Comparison of ENCODE assay signal across 8 mouse cellular contexts in the genomic region with DNA sequence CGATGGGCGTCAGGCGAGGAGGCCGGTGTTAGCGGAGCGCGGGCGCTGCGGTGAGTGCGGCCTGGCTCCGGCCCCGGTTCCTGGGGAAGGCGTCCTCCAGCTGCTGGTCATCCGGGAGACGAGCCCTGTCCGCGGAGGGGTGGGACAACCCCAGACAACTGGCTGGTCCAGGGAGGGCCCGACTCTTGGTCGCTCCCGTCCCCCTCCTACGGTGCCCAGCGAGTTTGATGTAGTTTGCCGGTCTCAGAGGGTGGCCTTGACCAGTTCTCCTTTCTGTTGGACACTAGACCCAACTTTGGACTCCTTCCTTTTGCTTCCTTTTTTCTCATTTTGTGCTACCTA. TPM values are rescaled to one million over a fixed set of nuclear protein-coding genes. Genes with fewer than 3 reads are reported as not detected.
DNase-seq lines count a peak whose midpoint lies in the region; ATAC-seq and TF ChIP-seq lines count a peak whose summit lies in the region.

No protein-coding gene starts in this region.

- no peak for TF ChIP-seq CTCF in Patski (IDR thresholded peaks at IDR 0.05)

- POLR2A ChIA-PET in Patski (lab: Charles Lee), result interaction anchor here (2.6 kb wide), 1 partner anchor 33 kb away, joined by 18 read pairs; a partner anchor contains a TSS

- H3K9me3 ChIP-seq in heart, embryonic 14.5 days (ENCODE audit: control insufficient read depth, low read length), result no peaks in the 10 kb centered on the region
- no peaks in the 10 kb centered on the region for H3K9me3 ChIP-seq in hindbrain, embryonic 14.5 days (ENCODE audit: control insufficient read depth, low read length)
- H3K9me3 ChIP-seq in midbrain, embryonic 12.5 days, result no peaks in the 10 kb centered on the region

- H3K27me3 ChIP-seq in heart, embryonic 14.5 days (ENCODE audit: control insufficient read depth, insufficient read depth, low read length), result peaks cover 11% of the 10 kb centered on the region; the same call in 1 of the 2 replicates
- no peaks in the 10 kb centered on the region for H3K27me3 ChIP-seq in Patski
- H3K27me3 ChIP-seq in hindbrain, embryonic 14.5 days (ENCODE audit: control insufficient read depth, insufficient read depth, low read length), result no peaks in the 10 kb centered on the region
- H3K27me3 ChIP-seq in midbrain, embryonic 12.5 days, result peaks cover 22% of the 10 kb centered on the region

- ATAC-seq in heart, embryonic 14.5 days (ENCODE audit: insufficient number of reproducible peaks, insufficient read depth, low FRiP score, low read depth), result peak; percentile 73
- ATAC-seq in Patski, result peak; percentile 75
- ATAC-seq in hindbrain, embryonic 14.5 days (ENCODE audit: low FRiP score), result no peak; the same call in 1 of the 2 replicates
- peak; percentile 88 for ATAC-seq in midbrain, embryonic 12.5 days (ENCODE audit: low FRiP score, low read depth)

- H3K4me2 ChIP-seq in heart, embryonic 14.5 days (ENCODE audit: low read length), result peak overlapping the region; percentile 79
- peak overlapping the region; percentile 72 for H3K4me2 ChIP-seq in hindbrain, embryonic 14.5 days (replicated peaks)
- peak overlapping the region; percentile 65 for H3K4me2 ChIP-seq in midbrain, embryonic 12.5 days (replicated peaks)

- CTCF ChIA-PET in Patski (lab: Charles Lee), result interaction anchor here (1.4 kb wide), 1 partner anchor 18 kb away, joined by 3 read pairs; no protein-coding TSS in a partner anchor

- peaks cover 2 to 10% of the 10 kb centered on the region in 2 experiments for H3K4me1 ChIP-seq in heart, embryonic 14.5 days (ENCODE audit: control insufficient read depth in 2 of 2, insufficient read depth in 2 of 2, low read length in 2 of 2)
- H3K4me1 ChIP-seq in hindbrain, embryonic 14.5 days (replicated peaks; ENCODE audit: control insufficient read depth, insufficient read depth, low read length), result peaks cover 11% of the 10 kb centered on the region
- H3K4me1 ChIP-seq in midbrain, embryonic 12.5 days, result peaks cover 9% of the 10 kb centered on the region

- peak overlapping the region; percentile 80 to 83 for H3K27ac ChIP-seq in heart, embryonic 14.5 days (replicated peaks in 1 of 2; ENCODE audit: control insufficient read depth in 1 of 2, insufficient read depth in 1 of 2, low read depth in 2 of 2, low read length in 2 of 2)
- peak overlapping the region; percentile 86 for H3K27ac ChIP-seq in hindbrain, embryonic 14.5 days
- peak overlapping the region; percentile 84 for H3K27ac ChIP-seq in midbrain, embryonic 12.5 days (replicated peaks)

- peak overlapping the region; percentile 90 for H3K9ac ChIP-seq in heart, embryonic 14.5 days (ENCODE audit: low read length)
- peak overlapping the region; percentile 81 for H3K9ac ChIP-seq in hindbrain, embryonic 14.5 days
- peak overlapping the region; percentile 90 for H3K9ac ChIP-seq in midbrain, embryonic 12.5 days (replicated peaks)

- DNase-seq in heart, postnatal 4 days, result no peak
- no peak for DNase-seq in Patski (ENCODE audit: low read depth, low spot score)
- DNase-seq in hindbrain, embryonic 14.5 days (ENCODE audit: low spot score), result peak; percentile 29
- no peak for DNase-seq in right cerebral cortex, adult 2 months (ENCODE audit: low spot score in 2 of 2)
- no peak for DNase-seq in spleen, postnatal 10 days (ENCODE audit: low spot score in 2 of 2)
- DNase-seq in thymus, postnatal 36 days, result no peak

- peak overlapping the region; percentile 82 to 95 for H3K4me3 ChIP-seq in heart, embryonic 14.5 days (ENCODE audit: control insufficient read depth in 1 of 2, insufficient read depth in 1 of 2, low read depth in 1 of 2, low read length in 2 of 2)
- H3K4me3 ChIP-seq in hindbrain, embryonic 14.5 days (replicated peaks; ENCODE audit: low read length), result peak overlapping the region; percentile 74
- H3K4me3 ChIP-seq in midbrain, embryonic 12.5 days, result peak overlapping the region; percentile 90

- under 1% methylated on average over 23 of the region's 23 CpGs for WGBS in heart, embryonic 14.5 days
- WGBS in hindbrain, embryonic 14.5 days, result under 1% methylated on average over 16 of the region's 23 CpGs
- WGBS in midbrain, embryonic 12.5 days, result under 1% methylated on average over 22 of the region's 23 CpGs

- H3K36me3 ChIP-seq in heart, embryonic 14.5 days (ENCODE audit: control insufficient read depth, insufficient read depth, low read length), result peaks cover 5% of the 10 kb centered on the region; the same call in 1 of the 2 replicates
- H3K36me3 ChIP-seq in hindbrain, embryonic 14.5 days (replicated peaks; ENCODE audit: control insufficient read depth, insufficient read depth), result no peaks in the 10 kb centered on the region; the same call in 1 of the 2 replicates
- no peaks in the 10 kb centered on the region for H3K36me3 ChIP-seq in midbrain, embryonic 12.5 days

- in situ Hi-C loops in Patski (cut with MboI; ENCODE audit: low pct_unique_long_range_greater_than_20kb), result no loop called here

RNA-seq across cellular contexts. Expression of a gene that starts 0.3 kb away (rescaled TPM):
- polyA plus RNA-seq in heart, embryonic 14.5 days (2014; fragmentation: Nextera tagmentation; extraction: Ambion mirVana), result 32.1 and 32.8 TPM in 2 replicates
- 10 to 100 TPM; 28.8 to 30.3 TPM for total RNA-seq in heart, postnatal 4 days (2021)
- polyA plus RNA-seq in Patski (2021), result 73.8 TPM
- 30.0 and 35.2 TPM in 2 replicates for polyA plus RNA-seq in hindbrain, embryonic 14.5 days (2014; fragmentation: Nextera tagmentation; extraction: Ambion mirVana)
- polyA plus RNA-seq in midbrain, embryonic 12.5 days (2016; fragmentation: Nextera tagmentation; extraction: Ambion mirVana), result 40.6 and 40.9 TPM in 2 replicates

RNA-seq across cellular contexts. Expression of a gene that starts 31.3 kb away (rescaled TPM):
- 33.4 and 34.0 TPM in 2 replicates for polyA plus RNA-seq in heart, embryonic 14.5 days (2014; fragmentation: Nextera tagmentation; extraction: Ambion mirVana)
- 10 to 100 TPM; 25.7 to 30.0 TPM for total RNA-seq in heart, postnatal 4 days (2021)
- polyA plus RNA-seq in Patski (2021), result 21.9 TPM
- 41.7 and 43.8 TPM in 2 replicates for polyA plus RNA-seq in hindbrain, embryonic 14.5 days (2014; fragmentation: Nextera tagmentation; extraction: Ambion mirVana)
- polyA plus RNA-seq in midbrain, embryonic 12.5 days (2016; fragmentation: Nextera tagmentation; extraction: Ambion mirVana), result 76.4 and 78.0 TPM in 2 replicates
